Mouse (Mus musculus): Measurements from ENCODE around the gene Cdc26. TPM values are rescaled to one million over a fixed set of nuclear protein-coding genes. Genes with fewer than 3 reads are reported as not detected.

Cdc26 gene
- total RNA-seq, 4 experiments from 2014 or later: 51.7 to 57.0 (median 54.6) TPM

DNA sequence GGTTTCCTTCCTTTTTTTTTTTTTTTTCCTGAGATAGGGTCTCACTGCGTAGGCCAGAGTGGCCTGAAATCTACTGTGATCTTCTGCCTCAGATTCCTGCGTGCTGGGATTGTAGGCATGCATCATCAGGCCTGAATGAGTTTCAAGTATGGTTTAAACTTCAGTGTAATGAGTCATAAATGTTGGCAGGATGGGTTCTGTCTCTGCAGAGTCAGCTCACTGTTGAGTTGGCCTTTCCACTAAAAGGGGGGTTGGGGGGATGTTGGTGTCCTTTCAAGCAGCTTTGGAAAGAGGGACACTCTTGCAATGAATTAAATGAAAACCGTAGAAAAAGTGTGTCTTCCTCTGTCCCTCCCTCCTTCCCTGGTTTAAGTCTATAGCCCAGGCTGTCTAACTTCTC, 9.5 kb downstream of the Cdc26 start:
- no peak for DNase-seq (ENCODE audit: low spot score in 2 of 2)

DNA sequence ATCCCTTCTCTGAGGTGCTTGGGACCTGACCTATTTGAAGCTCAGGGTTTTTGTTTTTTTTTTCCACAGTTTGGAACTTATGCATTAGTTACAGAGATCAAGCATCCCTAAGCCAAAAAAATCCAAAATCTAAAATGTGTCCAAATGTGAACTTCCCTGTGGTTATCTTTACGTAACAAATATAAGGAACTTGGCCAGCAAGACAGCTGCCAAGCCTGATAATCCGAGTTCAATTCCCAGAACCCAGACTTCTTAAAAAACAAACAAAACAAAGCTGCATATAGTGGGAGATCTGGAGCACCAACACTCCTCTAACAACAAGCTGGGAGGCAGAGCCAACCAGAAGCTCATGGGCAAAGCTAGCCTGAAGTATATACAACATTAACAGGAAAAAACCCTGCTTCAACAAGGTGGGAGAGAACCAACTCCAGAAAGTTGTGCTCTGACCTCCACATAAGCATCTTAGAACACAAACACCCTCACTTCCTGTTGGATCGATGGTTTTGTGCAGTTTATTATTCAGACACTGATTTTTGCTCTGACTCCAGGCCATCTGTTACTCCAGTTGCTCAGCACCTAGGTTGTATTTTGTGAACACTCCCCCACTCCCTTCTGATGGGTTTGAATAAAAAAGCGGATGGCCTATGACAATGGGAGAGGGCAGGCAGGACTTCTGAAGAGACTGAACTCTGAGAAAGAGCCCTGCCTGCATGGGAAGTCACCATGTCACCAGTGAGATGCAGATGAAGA, 10.7 kb downstream of the Cdc26 start:
- no peak for DNase-seq (ENCODE audit: low spot score in 2 of 2)

DNA sequence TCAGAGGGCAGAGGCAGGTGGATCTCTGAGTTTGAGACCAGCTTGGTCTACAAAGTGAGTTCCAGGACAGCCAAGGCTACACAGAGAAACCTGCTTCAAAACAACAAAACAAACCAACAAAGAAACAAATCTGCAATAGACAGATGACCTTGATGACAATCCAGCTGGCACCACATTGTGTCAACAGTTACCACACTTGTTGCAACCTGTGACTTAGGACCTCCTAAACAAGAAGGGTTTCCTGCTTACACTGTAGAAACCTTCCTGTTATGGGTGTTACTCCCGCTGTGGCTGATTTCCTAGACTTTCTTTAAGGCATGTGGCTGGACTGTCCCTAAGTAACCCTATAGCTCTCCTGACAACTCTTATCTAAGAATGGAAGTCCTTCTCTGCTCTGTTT, 12.6 kb downstream of the Cdc26 start:
- DNase-seq (ENCODE audit: low spot score in 2 of 2): no peak

DNA sequence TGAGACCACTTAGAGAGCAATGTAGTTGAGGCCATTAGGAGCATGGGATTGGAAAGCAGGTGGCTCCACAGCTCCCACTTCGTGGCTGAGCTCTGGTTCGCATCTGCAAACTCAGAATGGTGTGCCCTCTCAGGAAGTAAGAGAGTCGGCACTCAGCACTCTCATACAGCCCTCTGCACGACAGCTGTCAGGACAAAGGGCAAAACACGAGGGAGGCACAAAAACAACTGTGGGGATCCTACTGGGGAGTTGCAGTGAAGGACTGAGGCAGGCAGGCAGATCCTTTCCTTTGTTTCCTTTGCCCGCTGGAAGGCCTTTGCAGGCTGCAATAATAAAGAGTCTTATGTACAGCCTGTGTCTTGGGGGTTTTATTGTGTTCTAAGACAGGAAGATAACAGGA, 15.0 kb downstream of the Cdc26 start:
- DNase-seq (ENCODE audit: low spot score in 2 of 2): no peak

DNA sequence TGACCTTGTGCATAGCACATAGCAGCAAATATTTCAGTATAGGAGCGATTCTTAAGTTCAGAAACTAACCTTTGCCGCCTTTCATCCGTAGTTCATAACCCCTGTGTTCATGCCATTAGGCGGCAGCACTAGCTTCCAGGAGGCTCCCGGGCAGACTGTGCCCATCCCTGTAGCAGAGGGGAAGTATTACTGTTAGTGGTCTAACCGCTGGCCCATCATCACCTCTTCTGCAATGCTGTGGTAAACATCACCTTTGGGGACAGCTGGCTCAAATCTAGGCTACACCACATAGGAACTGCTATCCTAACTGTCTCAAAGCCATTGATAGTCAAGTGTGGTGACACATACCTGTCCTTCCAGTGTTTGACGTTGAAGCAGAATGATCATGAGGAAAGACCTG, 16.6 kb downstream of the Cdc26 start:
- DNase-seq (ENCODE audit: low spot score in 2 of 2): no peak

DNA sequence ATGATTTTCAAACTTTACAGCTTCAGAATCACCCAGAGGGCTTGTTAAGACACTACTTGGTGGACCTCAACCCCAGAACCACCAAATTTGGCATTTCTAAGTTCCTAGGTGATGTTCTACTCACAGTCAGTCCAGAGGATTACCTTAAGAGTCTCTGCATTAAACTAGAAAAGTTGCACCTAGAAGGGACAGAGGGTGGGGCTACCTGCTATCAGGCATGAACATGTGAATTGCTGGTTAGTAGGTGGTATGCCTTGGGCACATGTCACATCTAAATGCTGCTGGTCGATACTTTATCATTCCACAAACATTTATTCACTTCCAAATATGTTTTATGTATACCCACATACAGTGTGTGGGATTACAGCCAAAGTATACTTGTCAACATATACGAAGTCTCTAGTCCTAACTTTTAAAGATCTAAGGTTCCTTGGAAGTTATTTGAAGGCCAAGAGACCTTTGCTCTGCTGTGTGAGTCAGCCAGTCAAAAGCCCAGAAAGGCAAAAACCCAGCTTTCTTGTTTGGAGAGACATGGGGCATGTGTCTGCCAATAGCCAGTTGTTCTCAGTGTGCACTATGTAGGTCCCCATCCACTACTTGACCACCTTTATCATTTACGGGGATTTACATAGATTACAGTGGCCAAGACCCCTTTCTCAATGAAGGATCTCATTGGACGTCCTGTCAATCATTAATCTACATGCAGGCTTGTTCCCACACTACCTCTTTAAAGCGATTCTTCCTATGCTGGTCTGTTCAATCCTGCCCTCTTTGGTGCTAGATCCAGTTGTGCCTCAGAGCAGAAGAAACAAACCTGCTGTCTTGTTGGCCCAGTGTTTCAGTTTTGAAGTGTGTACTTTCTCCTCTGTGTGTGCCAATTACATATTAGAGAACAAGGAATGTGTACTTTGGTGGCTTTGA, 18.6 kb downstream of the Cdc26 start:
- no peak for DNase-seq (ENCODE audit: low spot score in 2 of 2)

DNA sequence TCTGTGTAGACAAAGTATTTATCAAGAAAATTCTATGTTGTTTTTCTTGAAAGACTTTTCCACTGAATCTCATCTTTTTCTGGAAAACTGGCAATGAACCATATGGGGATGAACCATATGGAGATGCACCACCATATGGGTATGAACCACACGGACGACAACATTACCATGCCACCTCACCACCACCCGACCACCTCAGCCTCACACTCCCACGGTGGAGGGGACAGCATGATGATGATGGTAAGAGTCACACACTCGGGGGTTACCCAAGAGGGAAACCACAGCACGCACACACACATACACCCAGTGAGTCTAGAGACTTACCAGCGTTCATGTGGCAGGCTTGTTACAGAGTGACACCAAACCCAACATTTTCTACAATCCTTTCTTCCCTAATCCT, 23.0 kb downstream of the Cdc26 start:
- DNase-seq (ENCODE audit: low spot score in 2 of 2): no peak

DNA sequence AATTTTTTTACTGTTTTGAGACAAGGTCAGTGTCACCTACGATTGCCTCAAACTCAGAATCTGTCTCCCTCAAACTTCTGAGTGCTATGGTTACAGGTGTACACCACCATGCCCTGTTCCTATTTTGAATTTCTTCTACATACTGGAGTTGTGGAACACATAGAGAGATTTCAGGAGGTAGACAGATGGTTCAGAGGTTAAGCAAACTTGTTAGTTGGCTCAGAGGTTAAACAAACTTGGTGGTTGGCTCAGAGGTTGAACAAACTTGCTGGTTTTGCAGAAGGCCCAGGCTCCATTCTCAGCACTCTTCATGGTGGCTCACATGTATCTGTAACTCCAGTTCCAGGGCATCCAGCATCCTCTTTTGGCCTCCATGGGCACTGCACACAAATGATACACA, 24.3 kb downstream of the Cdc26 start:
- DNase-seq (ENCODE audit: low spot score in 2 of 2): no peak

DNA sequence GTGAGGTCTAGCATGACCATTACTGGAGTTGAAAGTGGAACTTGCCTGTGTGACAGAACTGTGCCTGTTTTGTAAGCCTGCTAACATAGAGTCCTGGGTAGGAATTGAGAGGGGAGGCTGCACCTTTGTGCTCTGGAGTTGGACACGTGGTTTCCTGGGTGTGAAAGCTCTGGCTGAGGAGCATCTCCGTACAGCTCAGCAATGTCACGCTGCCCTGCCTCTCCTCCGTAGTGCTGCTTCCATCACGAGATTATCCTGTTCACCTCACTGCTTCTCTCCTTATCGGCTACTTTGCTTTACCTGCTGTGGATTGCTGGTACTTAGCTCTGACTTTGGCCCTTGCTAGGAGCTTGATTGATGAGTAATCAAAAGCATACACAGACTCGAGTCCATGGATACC, 24.7 kb downstream of the Cdc26 start:
- no peak for DNase-seq (ENCODE audit: low spot score in 2 of 2)

DNA sequence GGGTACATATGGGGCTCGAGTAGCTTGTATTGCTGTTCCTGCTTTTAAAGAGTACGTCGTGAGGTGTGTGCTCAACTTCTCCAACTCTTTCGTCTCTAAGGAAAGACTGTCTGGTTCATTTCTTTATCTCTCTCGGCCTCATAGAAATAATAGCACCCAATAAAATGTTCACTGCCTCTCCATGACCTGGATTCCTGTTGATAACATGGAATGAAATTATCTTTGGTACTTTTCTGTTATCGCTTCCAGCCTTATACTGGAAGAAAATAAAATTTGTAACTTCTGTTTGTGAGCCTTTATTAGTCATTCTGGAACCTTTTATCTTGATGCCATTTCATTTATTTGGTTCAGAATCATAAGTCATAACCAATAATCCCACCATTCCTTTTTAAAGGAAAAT, 25.2 kb downstream of the Cdc26 start:
- DNase-seq (ENCODE audit: low spot score in 2 of 2): no peak

DNA sequence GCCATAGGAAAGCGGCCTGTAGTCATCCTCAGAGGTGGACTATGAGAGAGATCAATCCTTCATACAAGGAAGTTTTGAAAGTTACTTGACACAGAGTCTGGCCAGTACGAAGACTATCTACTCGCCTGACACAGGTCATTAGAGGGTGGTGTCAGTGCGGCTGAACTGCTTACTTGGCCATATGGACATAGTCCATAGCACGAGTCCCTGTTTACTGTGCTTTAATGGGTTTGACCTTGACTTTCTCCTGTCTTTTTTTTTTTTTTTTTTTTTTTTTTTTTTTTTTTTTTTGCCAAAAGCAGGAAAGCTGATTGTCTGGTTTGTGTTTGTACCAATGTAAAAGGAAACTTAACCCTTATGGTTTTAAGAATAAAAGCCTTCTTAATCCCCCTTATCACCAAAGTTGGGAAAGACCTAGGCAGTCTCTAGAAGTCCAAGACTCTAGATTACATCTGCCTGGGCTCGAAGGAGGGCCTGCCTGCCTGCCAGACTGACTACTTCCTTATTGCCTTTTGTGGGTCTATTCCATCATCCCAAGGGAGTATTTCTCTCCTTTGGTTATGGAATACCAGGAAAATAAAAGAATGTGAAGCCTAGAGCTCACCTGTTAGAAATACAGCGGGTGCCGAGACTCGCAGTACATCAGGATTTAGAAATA, 28.6 kb downstream of the Cdc26 start:
- DNase-seq (ENCODE audit: low spot score in 2 of 2): no peak

DNA sequence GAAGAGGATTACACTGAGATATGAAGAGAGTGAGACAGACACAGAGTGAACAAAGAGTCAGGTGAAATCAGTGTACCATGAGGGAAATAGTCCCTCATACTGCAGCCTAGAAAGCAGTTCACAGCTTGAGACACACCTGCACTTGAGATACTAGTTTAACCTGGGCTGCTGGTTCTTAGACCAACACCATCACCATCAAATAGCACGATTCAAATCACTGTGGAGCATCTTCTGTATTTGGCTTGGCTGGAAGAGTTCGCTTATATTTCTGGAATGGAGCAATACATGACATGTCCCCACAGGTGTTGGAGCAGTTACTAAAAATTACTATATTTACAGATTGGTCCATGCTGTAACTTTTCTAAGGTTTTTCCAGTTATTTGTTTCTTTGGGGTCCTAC, 32.3 kb downstream of the Cdc26 start:
- DNase-seq (ENCODE audit: low spot score in 2 of 2): no peak

DNA sequence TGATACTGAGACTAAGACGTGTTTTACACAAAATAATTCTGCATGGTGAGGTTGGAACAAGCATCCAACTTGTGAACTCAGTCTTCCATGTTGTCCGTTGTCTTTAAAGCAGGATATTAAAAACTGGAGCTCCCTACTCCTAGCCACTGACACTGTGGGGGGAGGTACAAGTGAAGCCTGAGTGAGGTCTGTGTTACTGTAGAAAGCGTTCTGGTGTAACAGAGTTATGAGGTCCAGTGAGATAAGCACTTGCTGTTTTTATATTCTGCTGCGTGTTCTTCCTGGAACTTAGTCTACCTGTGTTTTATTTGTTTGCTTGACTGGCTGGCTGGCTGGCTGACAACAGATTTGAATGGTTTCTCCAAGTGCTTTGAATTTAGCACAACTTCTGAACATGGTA, 34.1 kb downstream of the Cdc26 start:
- DNase-seq (ENCODE audit: low spot score in 2 of 2): no peak

DNA sequence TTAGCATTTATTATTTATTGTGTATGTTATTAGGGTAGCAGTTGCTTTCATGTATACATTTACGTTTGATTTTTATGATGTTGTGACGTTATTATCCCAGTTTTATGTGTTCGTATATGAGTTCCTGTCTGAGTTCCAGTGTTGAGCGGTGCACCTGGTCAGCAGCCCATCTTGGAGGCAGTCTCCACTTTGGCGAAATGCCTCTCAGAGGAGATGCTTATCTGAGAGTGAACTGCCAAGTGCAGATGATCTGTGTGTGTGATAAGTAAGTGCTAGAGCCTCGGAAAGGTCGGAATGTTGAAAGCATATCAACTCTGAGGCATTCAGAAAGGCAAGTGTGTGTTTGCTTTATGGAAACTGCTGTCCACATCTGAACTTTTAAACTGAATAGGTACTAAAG, 34.8 kb downstream of the Cdc26 start:
- no peak for DNase-seq (ENCODE audit: low spot score in 2 of 2)

DNA sequence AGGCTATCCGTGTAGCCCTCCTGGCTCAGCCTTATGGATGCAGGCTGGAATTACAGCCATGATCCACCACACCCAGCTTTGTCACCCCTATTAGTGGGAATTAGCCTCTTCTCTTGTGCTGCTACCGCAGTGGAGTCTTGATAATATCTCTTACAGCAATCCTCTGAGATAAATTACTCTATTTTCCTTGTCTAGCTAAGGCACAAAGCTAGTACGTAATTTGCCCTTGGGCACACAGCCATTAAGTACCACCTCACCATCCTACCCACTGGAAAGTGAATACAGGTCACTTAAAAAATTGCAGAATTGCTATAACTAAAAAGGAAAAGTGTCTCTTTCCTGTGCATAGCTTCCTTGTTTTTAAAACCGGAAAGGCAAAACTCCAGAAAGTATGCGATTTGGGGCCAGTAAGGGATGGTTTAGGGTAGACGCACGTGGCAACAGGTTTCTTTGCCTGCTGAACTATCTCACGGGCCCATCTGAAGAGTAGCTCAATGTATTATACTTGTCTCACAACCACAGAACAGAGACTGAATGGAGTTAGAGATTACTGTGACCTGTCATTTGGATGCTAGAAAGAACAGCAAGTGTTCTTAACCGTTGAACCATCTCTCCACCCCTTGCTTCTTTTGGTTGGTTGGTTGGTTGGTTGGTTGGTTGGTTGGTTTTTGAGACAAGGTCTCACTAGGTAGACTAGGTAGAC, 35.5 kb downstream of the Cdc26 start:
- DNase-seq (ENCODE audit: low spot score in 2 of 2): no peak

DNA sequence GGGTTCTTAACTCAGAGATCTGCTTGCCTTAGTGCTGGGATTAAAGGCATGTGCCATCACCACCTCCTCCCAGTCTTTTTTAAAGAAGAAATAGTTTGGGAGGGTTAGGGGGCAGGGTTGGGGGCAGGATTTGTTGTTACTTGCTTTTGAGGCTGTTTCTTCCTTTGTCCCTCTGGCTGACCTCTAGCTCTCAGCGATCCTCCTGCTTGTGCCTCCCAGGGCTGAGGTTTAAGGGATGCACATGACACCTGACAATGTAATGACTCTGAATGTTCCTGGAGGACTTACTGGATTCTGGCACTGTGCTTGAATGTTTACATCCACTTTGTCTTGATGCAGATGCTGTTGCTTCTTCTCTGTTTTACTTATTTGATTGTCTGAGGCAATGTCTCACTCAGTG, 36.0 kb downstream of the Cdc26 start:
- no peak for DNase-seq (ENCODE audit: low spot score in 2 of 2)

DNA sequence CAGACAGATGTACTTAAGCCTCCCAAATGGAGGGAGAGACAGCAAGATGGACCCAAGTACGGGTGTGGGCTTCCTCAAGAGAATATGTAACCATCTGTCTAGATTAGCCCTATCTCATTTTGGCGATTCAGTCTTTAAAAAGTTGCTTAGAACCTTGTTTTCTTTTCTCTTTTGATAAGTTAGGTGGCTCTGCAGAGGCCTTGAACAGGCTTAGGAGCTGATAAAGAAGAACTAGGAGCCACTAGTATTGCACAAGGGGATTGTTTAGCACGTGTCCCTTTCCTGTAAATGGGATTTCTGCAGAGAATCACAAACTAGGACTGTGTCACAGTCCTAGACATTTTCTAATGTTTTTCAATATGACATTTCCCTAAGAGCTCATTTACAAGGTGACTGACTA, 39.4 kb downstream of the Cdc26 start:
- no peak for DNase-seq (ENCODE audit: low spot score in 2 of 2)

DNA sequence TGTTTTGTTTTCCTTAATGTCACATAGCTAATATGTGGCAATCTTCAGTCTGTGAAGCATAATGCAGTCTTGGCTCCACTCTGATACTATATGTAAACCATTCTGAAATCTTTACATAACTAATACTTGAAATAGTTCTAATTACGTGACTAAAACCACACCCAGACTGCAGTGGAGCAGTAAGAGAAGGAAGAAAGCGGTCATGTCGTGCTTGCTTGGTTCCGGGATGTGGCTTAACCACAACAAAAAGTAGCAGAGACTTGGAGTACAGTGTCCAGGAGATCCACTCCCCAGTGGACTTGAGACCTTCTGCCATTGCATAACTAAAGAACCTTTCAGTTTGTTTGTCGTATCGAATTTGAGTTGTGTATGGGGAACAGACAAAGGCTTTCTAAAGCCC, 40.9 kb downstream of the Cdc26 start:
- DNase-seq (ENCODE audit: low spot score in 2 of 2): no peak

DNA sequence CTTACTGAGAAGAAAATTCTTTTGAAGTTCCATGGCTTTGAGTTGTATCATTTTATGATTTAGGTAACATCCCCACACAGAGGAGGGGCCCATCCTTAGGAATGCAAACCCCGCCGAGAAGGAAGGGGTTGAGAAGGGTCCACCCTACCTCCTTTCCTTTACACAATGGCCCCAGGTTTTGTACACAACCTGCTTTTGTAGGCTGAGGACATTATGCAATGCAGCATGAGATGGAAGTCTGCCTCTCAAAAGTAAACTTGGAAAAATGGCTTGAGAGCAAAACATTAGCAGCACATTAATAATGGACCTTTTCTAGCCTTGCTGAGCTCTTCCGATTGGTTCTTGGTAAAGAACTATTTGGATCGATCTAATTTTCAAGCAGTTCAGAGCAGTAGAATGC, 42.2 kb downstream of the Cdc26 start:
- DNase-seq (ENCODE audit: low spot score in 2 of 2): no peak

DNA sequence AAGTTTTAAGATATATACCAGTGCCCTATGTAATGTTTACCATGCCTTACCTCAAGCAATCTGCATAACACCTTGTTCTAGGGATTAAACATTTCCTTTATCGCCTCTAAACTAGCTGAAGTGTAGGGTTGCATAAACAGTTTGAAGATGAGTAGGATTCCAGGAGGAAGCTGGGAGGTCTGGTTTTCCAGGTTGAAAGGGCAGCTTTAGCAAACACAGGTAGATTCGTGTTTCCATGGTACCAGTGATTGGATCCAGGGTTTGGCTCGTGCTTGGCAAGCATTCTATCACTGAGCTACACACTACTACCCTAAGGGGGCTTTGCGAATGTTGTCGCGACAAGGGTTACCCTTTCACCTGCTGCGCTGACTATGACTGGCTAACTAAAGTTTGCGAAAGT, 44.1 kb downstream of the Cdc26 start:
- no peak for DNase-seq (ENCODE audit: low spot score in 2 of 2)

DNA sequence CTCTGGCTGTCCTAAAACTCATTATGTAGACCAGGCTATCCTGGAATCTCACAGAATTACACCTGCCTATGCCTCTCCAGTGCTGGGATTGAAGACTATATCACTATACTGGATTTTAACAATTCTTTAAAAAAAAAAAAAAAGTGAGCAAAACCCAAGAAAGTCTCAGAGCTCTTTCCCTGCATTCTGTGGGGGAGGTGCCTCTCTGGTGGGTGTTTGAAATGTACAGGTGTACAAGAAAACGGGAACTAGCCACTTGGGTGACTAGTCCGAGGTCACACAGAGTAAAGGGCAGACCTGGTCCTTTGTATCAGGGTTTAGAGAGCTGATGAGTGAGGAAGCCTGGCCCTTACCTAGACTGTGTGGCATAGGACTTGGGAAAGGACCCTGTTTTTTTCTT, 46.0 kb downstream of the Cdc26 start:
- DNase-seq (ENCODE audit: low spot score in 2 of 2): no peak

DNA sequence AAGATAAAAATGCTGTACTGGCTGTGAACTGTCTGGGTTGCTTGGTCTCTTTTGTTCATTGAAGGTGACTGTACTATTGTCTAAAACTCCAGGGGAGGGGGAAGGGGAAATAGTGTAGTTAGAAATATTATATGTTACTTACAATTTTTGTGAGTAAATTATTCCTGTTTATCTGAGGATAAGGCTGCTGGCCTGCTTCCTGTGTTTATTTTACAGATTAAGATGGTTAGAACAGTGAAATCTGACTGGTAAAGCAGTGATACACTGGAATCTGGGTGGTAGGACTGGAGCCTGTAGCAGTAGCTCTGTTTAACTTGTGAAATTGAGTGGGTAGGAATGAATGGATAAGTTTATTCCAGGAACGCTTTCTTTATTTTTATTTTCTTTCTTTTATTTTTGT, 46.4 kb downstream of the Cdc26 start:
- no peak for DNase-seq (ENCODE audit: low spot score in 2 of 2)
